Mouse (Mus musculus) erythroblast, embryonic 14.5 days (primary cell): ENCODE results near the gene Jag1.

ENCODE experiments used
- GATA1 ChIP-seq: IDR thresholded peaks from 2 replicates; pipeline ENCODE4 v1.6.1; 2012; ENCODE audit warnings: low read length, inconsistent platforms, mixed read lengths
- TAL1 ChIP-seq: IDR thresholded peaks from 3 replicates; pipeline ENCODE4 v1.6.1; 2012; ENCODE audit warnings: low read length, inconsistent platforms, mixed read lengths

- no peak for TF ChIP-seq GATA1
- TF ChIP-seq TAL1, result no peak
Measured at GRCm38 (mm10) chr2:137101074-137101473, 15.4 kb downstream of the Jag1 start.
